Mouse (Mus musculus): Measurements from ENCODE around the gene Olfr394. TPM values are rescaled to one million over a fixed set of nuclear protein-coding genes. Genes with fewer than 3 reads are reported as not detected.
"Not testable (repeated sequence)": the region's sequence is repeated elsewhere in the genome, so short reads cannot be mapped to it uniquely, and the experiment has no call there.

Gene Olfr394
- polyA plus RNA-seq (2015; fragmentation: Nextera tagmentation; extraction: Ambion mirVana), result not detected in 2 replicates

DNA sequence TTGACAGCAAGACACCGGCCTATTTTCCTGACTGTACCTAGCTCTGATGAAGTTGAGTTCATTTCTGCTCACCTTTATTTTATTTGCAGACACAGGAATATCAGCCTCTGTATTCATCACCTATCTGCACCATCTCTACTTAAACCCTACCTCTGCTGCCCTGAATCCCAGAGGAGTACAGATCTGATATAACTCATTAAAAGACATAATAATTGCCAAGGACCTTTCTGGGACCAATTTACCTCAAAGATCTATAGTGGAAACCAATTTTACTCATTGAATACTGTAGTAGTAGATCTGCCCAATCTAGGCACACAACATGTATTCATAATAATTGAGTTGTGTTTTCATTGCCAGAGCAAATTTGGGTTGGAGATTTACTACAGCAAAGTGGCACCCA is at the start of gene Olfr394:
Gene Olfr394, minus strand, starts transcription at position 101 of the 400 bp plus-strand sequence.
- no peak for ATAC-seq (ENCODE audit: low FRiP score, low read depth)
- no peaks in the 10 kb centered on the region for H3K27me3 ChIP-seq
- H3K9ac ChIP-seq, result no peak within 1 kb of the TSS
- no peak within 1 kb of the TSS for H3K27ac ChIP-seq
- 0 out of 2 replicates have a peak, but pooled peaks cover 4% of the 10 kb centered on the region for H3K9me3 ChIP-seq
- no peak within 1 kb of the TSS for H3K4me2 ChIP-seq (replicated peaks)
- H3K4me1 ChIP-seq, result no peaks in the 10 kb centered on the region
- no peak within 1 kb of the TSS for H3K4me3 ChIP-seq
- WGBS, result 81% methylated on average over 1 of the region's 1 CpGs
- no peaks in the 10 kb centered on the region for H3K36me3 ChIP-seq

DNA sequence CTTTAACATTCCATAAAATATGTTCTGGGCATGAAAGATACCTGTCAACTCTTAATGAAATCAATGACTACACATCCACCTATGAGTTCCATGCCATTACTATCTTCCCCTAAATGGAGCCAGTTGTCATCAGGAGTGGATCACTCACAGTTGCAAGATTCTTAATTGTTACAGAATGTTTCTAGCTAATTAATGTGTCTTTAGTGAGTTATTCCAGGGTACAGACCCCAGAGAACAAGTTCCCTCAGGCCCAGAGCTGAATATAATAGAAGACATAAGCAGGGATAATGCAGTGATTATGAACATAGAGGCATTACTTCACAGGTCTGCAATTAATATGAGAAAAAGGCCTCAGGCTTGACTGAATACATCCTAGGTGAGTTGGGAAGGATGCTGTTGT is 45.8 kb upstream of the Olfr394 start, which contains the start of gene Olfr23:
Gene Olfr23, plus strand, starts transcription at position 301 of the 400 bp plus-strand sequence.
- Histone ChIP-seq H3K4me3 (no peak within 1 kb of the TSS), H3K27ac (no peak within 1 kb of the TSS), H3K36me3 (no peaks in the 10 kb centered on the region), H3K9ac (no peak within 1 kb of the TSS), H3K27me3 (no peaks in the 10 kb centered on the region), H3K4me1 (no peaks in the 10 kb centered on the region), H3K9me3 (0 out of 2 replicates have a peak, but pooled peaks cover 7% of the 10 kb centered on the region), H3K4me2 (replicated peaks) (no peak within 1 kb of the TSS)
- no peak for ATAC-seq (ENCODE audit: low FRiP score, low read depth)

DNA sequence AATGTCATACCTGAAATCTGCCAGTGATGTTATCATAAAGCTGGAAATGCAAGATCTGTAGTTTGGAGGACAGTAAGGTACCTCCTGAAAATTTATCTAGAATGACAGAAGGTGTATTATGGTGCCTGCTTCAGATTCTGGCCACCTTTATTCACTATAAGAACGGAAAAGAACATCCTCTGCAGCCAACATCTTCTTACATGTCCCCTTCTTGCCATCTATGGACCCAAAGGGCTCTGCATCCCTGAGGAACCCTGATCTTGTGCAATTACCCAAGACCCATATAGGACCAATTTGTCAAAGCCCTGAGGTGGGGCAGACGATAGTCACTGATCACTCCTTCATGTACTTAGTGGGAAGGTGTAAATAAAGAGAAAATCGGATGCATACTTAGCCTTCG is 18.6 kb upstream of the Olfr394 start, which contains the start of gene Olfr395:
Gene Olfr395, minus strand, starts transcription at position 101 of the 400 bp plus-strand sequence.
- WGBS, result 80% methylated on average over 4 of the region's 4 CpGs
- not testable (repeated sequence) for ATAC-seq (ENCODE audit: low FRiP score, low read depth); H3K9me3 ChIP-seq; H3K27ac ChIP-seq; H3K9ac ChIP-seq; H3K36me3 ChIP-seq; H3K4me3 ChIP-seq; H3K27me3 ChIP-seq; H3K4me2 ChIP-seq (replicated peaks); H3K4me1 ChIP-seq

DNA sequence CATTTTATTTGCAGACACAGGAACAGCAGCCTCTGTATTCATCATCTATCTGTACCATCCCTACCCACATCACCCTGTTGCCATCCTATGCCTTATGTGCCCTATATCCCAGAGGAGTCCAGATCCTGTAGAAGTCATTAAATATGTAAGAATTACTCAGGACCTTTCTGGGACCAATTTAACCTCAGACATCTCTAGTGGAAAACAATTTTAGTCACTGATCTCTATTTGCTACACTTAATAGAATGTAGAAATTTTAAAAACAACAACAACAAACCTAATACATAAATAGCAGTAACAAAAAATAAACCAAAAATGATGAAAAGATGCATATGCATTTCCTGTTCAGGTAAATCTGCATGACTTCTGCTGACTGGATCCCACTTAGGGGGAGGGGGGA is 39.2 kb downstream of the Olfr394 start, which contains the start of gene Olfr393:
Gene Olfr393, minus strand, starts transcription at position 101 of the 400 bp plus-strand sequence.
- H3K4me3 ChIP-seq, result no peak within 1 kb of the TSS
- no peak within 1 kb of the TSS for H3K4me2 ChIP-seq (replicated peaks)
- peaks cover 4% of the 10 kb centered on the region; the same call in 1 of the 2 replicates for H3K9me3 ChIP-seq
- no peaks in the 10 kb centered on the region for H3K4me1 ChIP-seq
- no peaks in the 10 kb centered on the region for H3K36me3 ChIP-seq
- no peak within 1 kb of the TSS for H3K27ac ChIP-seq
- ATAC-seq (ENCODE audit: low FRiP score, low read depth), result no peak
- no peak within 1 kb of the TSS for H3K9ac ChIP-seq
- H3K27me3 ChIP-seq, result no peaks in the 10 kb centered on the region

Other genes with a start within 250 kb of the Olfr394 start
- gene Zfp735, start 202.0 kb downstream of the Olfr394 start, polyA plus RNA-seq (2015; fragmentation: Nextera tagmentation; extraction: Ambion mirVana), result not detected in 2 replicates
- gene Olfr389, start 110.1 kb downstream of the Olfr394 start, polyA plus RNA-seq (2015; fragmentation: Nextera tagmentation; extraction: Ambion mirVana), result not detected in 2 replicates
- not detected in 2 replicates for gene Olfr390, start 107.8 kb downstream of the Olfr394 start, polyA plus RNA-seq (2015; fragmentation: Nextera tagmentation; extraction: Ambion mirVana)
- gene Olfr391-ps, start 87.7 kb downstream of the Olfr394 start, polyA plus RNA-seq (2015; fragmentation: Nextera tagmentation; extraction: Ambion mirVana), result not detected in 2 replicates
- not detected in 2 replicates for gene Olfr392, start 73.7 kb downstream of the Olfr394 start, polyA plus RNA-seq (2015; fragmentation: Nextera tagmentation; extraction: Ambion mirVana)
- gene Olfr393, start 39.3 kb downstream of the Olfr394 start, polyA plus RNA-seq (2015; fragmentation: Nextera tagmentation; extraction: Ambion mirVana), result not detected in 2 replicates
- gene Olfr395, start 18.5 kb upstream of the Olfr394 start, polyA plus RNA-seq (2015; fragmentation: Nextera tagmentation; extraction: Ambion mirVana), result not detected in 2 replicates
- not detected in 2 replicates for gene Olfr23, start 45.9 kb upstream of the Olfr394 start, polyA plus RNA-seq (2015; fragmentation: Nextera tagmentation; extraction: Ambion mirVana)
- gene Olfr397, start 70.0 kb upstream of the Olfr394 start, polyA plus RNA-seq (2015; fragmentation: Nextera tagmentation; extraction: Ambion mirVana), result not detected in 2 replicates
- gene Olfr398, start 99.6 kb upstream of the Olfr394 start, polyA plus RNA-seq (2015; fragmentation: Nextera tagmentation; extraction: Ambion mirVana), result not detected in 2 replicates
- gene Olfr139, start 165.8 kb upstream of the Olfr394 start, polyA plus RNA-seq (2015; fragmentation: Nextera tagmentation; extraction: Ambion mirVana), result not detected in 2 replicates
- not detected in 2 replicates for gene Olfr399, start 165.8 kb upstream of the Olfr394 start, polyA plus RNA-seq (2015; fragmentation: Nextera tagmentation; extraction: Ambion mirVana)
- gene Zfp616, start 179.2 kb upstream of the Olfr394 start, polyA plus RNA-seq (2015; fragmentation: Nextera tagmentation; extraction: Ambion mirVana), result not detected in 2 replicates
- not detected in 2 replicates for gene Olfr401, start 222.9 kb upstream of the Olfr394 start, polyA plus RNA-seq (2015; fragmentation: Nextera tagmentation; extraction: Ambion mirVana)